Mouse (Mus musculus) kidney, embryonic 14.5 days (tissue): ENCODE results near the gene Fam192a. TPM values are rescaled to one million over a fixed set of nuclear protein-coding genes. Genes with fewer than 3 reads are reported as not detected.

ENCODE experiments used
- ATAC-seq: fragments of 200-750 bp; cut with Nextera tagmentation; 2 replicates; pipeline ENCODE4 v1.8.0; 2017; ENCODE audit warnings: moderate number of reproducible peaks, mild to moderate bottlenecking, moderate TSS enrichment, moderate library complexity; ENCODE audit not compliant: low FRiP score, low TSS enrichment
- H3K27ac ChIP-seq: fragments of 300-500 bp; sonication (generic); 2 replicates; pipeline ENCODE4 v1.5.1; 2014; ENCODE audit warnings: low read depth, mild to moderate bottlenecking, low read length, moderate library complexity, mixed read lengths
- H3K27me3 ChIP-seq: fragments of 300-500 bp; sonication (generic); 2 replicates; pipeline ENCODE4 v1.6.1; 2014; ENCODE audit warnings: mild to moderate bottlenecking, low read length; ENCODE audit not compliant: control insufficient read depth, insufficient read depth
- H3K36me3 ChIP-seq: fragments of 300-500 bp; sonication (generic); 2 replicates; pipeline ENCODE4 v1.6.1; 2014; ENCODE audit warnings: low read length, mixed read lengths; ENCODE audit not compliant: control insufficient read depth, insufficient read depth
- H3K4me1 ChIP-seq: fragments of 300-500 bp; sonication (generic); 2 replicates; pipeline ENCODE4 v1.6.1; 2014; ENCODE audit warnings: low read length, mixed read lengths; ENCODE audit not compliant: control insufficient read depth, insufficient read depth
- H3K4me2 ChIP-seq: fragments of 300-500 bp; sonication (generic); replicated peaks from 2 replicates; pipeline ENCODE4 v1.6.1; 2014; ENCODE audit warnings: low read depth, mild to moderate bottlenecking, low read length
- H3K4me3 ChIP-seq: fragments of 300-500 bp; sonication (generic); 2 replicates; pipeline ENCODE4 v1.5.1; 2014; ENCODE audit warnings: mild to moderate bottlenecking, low read length
- H3K9ac ChIP-seq: fragments of 300-500 bp; sonication (generic); 2 replicates; pipeline ENCODE4 v1.6.1; 2014; ENCODE audit warnings: low read depth, mild to moderate bottlenecking, low read length, moderate library complexity
- H3K9me3 ChIP-seq: fragments of 300-500 bp; sonication (generic); 2 replicates; pipeline ENCODE4 v1.6.1; 2016; ENCODE audit warnings: low read length; ENCODE audit not compliant: control insufficient read depth
- WGBS: fragments of 180-500 bp; shearing (Covaris S2); extraction: QIAGEN DNeasy Blood & Tissue Kit; methylation state at CpG from one replicate; pipeline ENCODE4 v1.1.7; 2014; 5-methylcytosine and 5-hydroxymethylcytosine counted together
- polyA plus RNA-seq: library from polyadenylated mRNA; unstranded; fragments of >200 nt; fragmentation: Nextera tagmentation; extraction: Ambion mirVana; gene quantifications from 2 replicates; pipeline ENCODE4 v1.2.1, GENCODE M21; 2014

Fam192a gene
- polyA plus RNA-seq: 60.2 and 82.1 TPM in 2 replicates

DNA sequence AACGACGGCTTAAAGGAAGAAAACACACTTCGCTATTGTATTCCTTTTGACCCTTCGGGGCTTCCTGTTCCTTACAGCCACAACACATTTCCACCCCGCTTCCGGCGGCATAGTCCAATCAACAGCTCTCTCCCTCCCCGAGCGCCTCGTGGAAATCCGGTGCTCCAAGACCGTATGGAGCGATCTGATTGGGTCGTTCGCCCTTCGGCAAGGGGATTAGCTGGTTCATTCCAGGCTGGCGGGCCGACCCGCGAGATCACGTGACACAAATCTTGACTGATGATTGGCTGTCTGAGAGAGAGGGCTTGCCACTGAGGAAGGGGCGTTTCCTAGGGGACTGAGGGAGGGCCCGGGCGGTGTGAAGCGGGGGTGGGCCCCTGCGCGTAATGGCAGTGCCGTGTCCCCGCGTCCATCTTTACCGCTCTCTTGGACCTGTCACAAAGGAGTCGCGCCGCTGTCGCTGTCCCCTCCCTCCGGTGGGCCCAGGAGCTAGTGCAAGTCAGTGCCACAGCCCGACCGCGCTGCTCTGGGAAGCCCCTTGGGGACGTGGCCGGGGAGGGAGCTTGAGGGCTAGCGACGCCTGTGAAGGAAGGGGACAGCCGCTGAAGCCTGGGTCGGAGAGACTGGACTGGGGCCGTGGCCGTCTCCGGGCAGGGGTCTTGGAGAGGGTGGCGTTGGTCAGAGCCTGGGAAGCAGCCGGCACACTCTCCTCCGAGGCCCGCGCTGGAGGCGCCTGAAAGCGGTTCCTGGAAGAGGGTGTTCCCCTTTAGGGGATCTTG, at the start of gene Fam192a, which contains the start of gene Rspry1:
Gene Fam192a (minus strand): TSS at position 391 of the 779 bp plus-strand sequence.
Gene Rspry1 (plus strand): TSS at position 331 of the 779 bp plus-strand sequence.
- Histone ChIP-seq H3K36me3 (no peaks in the 10 kb centered on the region), H3K27ac (peak within 1 kb of the TSS; percentile 88), H3K9ac (peak within 1 kb of the TSS; percentile 95), H3K4me3 (peak within 1 kb of the TSS; percentile 97), H3K4me1 (peaks cover 19% of the 10 kb centered on the region), H3K27me3 (no peaks in the 10 kb centered on the region), H3K9me3 (no peaks in the 10 kb centered on the region), H3K4me2 (peak within 1 kb of the TSS; percentile 89)
- under 1% methylated on average over 55 of the region's 55 CpGs for WGBS
- peak; percentile 100 for ATAC-seq

GRCm38 (mm10) chr8:94649496-94649895, 47.7 kb upstream of the Fam192a start:
- Histone ChIP-seq H3K4me1 (no peaks in the 10 kb centered on the region), H3K27ac (no peak overlapping the region), H3K36me3 (peaks cover 57% of the 10 kb centered on the region), H3K27me3 (no peaks in the 10 kb centered on the region), H3K4me3 (no peak overlapping the region), H3K4me2 (no peak overlapping the region), H3K9ac (no peak overlapping the region), H3K9me3 (no peaks in the 10 kb centered on the region)
- WGBS: 80% methylated on average over 3 of the region's 3 CpGs
- no peak for ATAC-seq

DNA sequence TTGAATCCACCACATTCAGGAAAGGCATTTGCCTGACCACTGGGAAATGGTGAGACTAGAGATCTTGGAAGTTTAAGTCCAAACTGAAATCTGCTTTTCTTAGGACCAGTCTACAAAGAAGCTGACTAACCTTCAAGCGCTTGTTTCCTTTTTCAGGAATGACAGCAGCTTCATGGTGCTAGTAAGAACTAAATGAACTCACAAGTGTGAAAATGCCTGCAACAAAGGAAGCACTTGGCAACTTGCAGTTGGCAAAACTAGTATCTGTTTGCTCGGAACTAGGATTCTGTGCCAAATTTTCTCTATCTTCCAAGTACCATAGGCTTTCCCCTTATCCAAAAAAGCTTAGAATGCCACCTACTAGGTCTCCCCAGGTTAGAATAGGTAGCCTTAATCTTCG, 44.4 kb upstream of the Fam192a start:
- H3K36me3 ChIP-seq: peaks cover 60% of the 10 kb centered on the region
- WGBS: 98% methylated on average over 3 of the region's 3 CpGs
- ATAC-seq: no peak
- no peak overlapping the region for H3K27ac ChIP-seq
- no peak overlapping the region for H3K4me3 ChIP-seq
- H3K4me2 ChIP-seq: no peak overlapping the region
- no peaks in the 10 kb centered on the region for H3K9me3 ChIP-seq
- no peak overlapping the region for H3K9ac ChIP-seq
- H3K27me3 ChIP-seq: no peaks in the 10 kb centered on the region
- H3K4me1 ChIP-seq: no peaks in the 10 kb centered on the region

- Histone ChIP-seq H3K4me2 (no peak overlapping the region), H3K9ac (no peak overlapping the region), H3K4me3 (no peak overlapping the region), H3K27ac (no peak overlapping the region), H3K27me3 (no peaks in the 10 kb centered on the region), H3K36me3 (peaks cover 66% of the 10 kb centered on the region), H3K4me1 (no peaks in the 10 kb centered on the region), H3K9me3 (no peaks in the 10 kb centered on the region)
- ATAC-seq: no peak
- 53% methylated on average over 1 of the region's 1 CpGs for WGBS
Observed at GRCm38 (mm10) chr8:94645202-94645601, 43.4 kb upstream of the Fam192a start.

- WGBS: 94% methylated on average over 3 of the region's 3 CpGs
- no peaks in the 10 kb centered on the region for H3K4me1 ChIP-seq
- H3K4me2 ChIP-seq: no peak overlapping the region
- no peaks in the 10 kb centered on the region for H3K27me3 ChIP-seq
- H3K36me3 ChIP-seq: peaks cover 81% of the 10 kb centered on the region
- H3K4me3 ChIP-seq: no peak overlapping the region
- no peak for ATAC-seq
- no peaks in the 10 kb centered on the region for H3K9me3 ChIP-seq
- H3K9ac ChIP-seq: no peak overlapping the region
- no peak overlapping the region for H3K27ac ChIP-seq
Observed at GRCm38 (mm10) chr8:94641938-94642337, 40.1 kb upstream of the Fam192a start.

DNA sequence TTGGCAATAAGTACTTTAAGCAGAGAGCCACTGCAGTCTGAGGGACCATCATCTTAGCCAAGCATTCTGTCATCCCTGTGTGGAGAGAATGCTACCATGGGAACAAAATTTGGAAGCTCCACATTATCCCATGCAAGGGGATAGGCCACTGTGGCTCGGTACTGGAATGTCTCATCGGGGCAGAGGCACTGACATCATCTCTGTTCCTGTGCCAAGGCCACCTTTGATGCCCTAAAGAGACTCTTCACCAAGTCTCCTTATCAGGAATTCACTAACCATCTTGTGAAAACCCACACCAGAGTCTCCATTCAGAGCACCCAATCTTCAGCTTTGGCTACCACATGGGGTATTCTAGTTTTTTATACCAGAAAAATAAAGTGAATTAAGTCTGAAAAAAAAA, 39.4 kb upstream of the Fam192a start:
- WGBS: 91% methylated on average over 2 of the region's 2 CpGs
- Histone ChIP-seq H3K4me1 (no peaks in the 10 kb centered on the region), H3K36me3 (peaks cover 82% of the 10 kb centered on the region)

DNA sequence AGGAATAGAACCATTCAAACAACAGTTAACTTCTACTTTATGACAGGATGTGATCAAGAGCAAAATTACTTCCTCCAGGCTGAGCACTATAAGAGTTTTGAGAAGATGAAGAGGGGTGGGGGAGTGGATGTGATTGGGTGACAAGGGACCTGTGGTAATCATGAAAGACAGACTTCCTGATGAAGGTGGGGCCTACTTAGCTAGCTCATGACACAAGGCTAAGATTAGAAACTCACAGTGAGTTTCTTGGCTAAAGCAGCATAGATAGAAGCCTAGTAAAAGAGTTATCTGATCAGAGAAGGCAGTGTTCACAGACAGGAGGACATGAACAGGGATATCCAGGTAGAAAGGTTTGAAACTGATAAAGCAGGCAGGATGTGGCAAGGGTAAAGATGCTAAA, 32.4 kb upstream of the Fam192a start:
- no peak overlapping the region for H3K9ac ChIP-seq
- H3K9me3 ChIP-seq: no peaks in the 10 kb centered on the region
- H3K4me1 ChIP-seq: no peaks in the 10 kb centered on the region
- no peak for ATAC-seq
- H3K36me3 ChIP-seq: peaks cover 75% of the 10 kb centered on the region
- H3K27ac ChIP-seq: no peak overlapping the region
- no peaks in the 10 kb centered on the region for H3K27me3 ChIP-seq
- H3K4me3 ChIP-seq: no peak overlapping the region
- no peak overlapping the region for H3K4me2 ChIP-seq

More for the DNA sequence above, 39.4 kb upstream of the Fam192a start:
- H3K27me3 ChIP-seq: no peaks in the 10 kb centered on the region
- H3K4me3 ChIP-seq: no peak overlapping the region
- H3K27ac ChIP-seq: no peak overlapping the region
- ATAC-seq: no peak
- no peaks in the 10 kb centered on the region for H3K9me3 ChIP-seq
- no peak overlapping the region for H3K9ac ChIP-seq
- H3K4me2 ChIP-seq: no peak overlapping the region

DNA sequence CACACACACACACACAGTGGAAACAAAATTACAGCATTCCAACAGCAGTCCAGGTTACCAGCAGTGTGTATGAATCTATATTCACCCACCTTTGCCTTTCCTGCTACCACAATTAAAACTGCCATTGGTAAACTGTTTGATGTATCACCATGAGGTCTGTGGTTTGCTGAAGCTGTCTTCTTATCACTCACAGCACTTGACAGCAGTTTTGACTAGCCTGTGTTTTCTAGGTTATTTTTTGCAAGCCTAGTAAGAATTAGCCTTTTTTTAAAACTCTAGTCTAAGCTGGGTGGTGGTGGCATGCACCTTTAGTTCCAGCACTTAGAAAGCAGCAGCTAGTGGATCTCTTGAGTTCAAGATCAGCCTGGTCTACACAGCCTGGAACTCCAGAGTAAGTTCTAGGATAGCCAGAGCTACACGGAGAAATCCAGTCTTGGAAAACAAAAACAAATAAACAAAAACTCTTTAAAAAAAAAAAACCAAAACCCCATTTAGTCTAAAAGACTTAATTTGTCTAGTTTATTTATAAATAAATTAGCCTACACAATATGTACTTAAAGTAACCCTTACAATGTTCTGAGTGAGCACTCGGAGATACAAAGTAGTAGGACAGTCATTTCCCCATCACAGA, 31.9 kb upstream of the Fam192a start:
- no peaks in the 10 kb centered on the region for H3K4me1 ChIP-seq
- H3K27ac ChIP-seq: no peak overlapping the region
- H3K36me3 ChIP-seq: peaks cover 71% of the 10 kb centered on the region
- H3K9ac ChIP-seq: no peak overlapping the region
- no peaks in the 10 kb centered on the region for H3K27me3 ChIP-seq
- H3K9me3 ChIP-seq: no peaks in the 10 kb centered on the region
- ATAC-seq: no peak
- no peak overlapping the region for H3K4me3 ChIP-seq
- 92% methylated on average over 2 of the region's 2 CpGs for WGBS
- H3K4me2 ChIP-seq: no peak overlapping the region

- no peak overlapping the region for H3K9ac ChIP-seq
- no peaks in the 10 kb centered on the region for H3K4me1 ChIP-seq
- no peak overlapping the region for H3K27ac ChIP-seq
- no peak overlapping the region for H3K4me3 ChIP-seq
- WGBS: 94% methylated on average over 1 of the region's 1 CpGs
- H3K4me2 ChIP-seq: no peak overlapping the region
- no peak for ATAC-seq
- no peaks in the 10 kb centered on the region for H3K27me3 ChIP-seq
- H3K9me3 ChIP-seq: no peaks in the 10 kb centered on the region
- peaks cover 21% of the 10 kb centered on the region; the same call in 1 of the 2 replicates for H3K36me3 ChIP-seq
Observed at GRCm38 (mm10) chr8:94624885-94625284, 23.1 kb upstream of the Fam192a start.
